32 mouse cellular contexts compared by ENCODE assay signal in the genomic region with DNA sequence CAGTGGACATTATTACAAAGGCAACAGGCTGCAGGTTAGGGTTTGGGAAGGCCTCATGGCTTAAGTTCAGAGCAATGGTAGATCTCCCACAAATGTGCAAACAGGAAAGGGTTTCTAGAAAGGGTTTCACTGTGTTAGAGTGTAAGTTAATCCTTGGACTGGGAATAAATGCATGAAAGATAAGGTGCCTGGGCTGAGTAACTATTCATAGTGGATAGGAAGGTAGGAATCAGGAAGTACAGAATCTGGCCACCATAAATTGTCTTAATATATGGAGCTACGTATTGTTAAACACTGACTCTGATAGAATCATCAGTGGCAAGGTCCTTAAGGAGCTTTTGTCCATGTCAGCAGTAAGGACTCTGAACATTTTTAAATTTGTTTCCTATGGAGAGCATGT.
"Had no signal": no experiment of that assay in that cellular context is flagged by ENCODE, and none has a peak within 500 bp of the region (broad histone marks: within the 10 kb centered on the region; RNA-seq: fewer than 3 reads in every experiment).

No protein-coding gene starts in this region.

- H3K4me1 ChIP-seq: limb, embryonic 12.5 days; limb, embryonic 13.5 days; limb, embryonic 15.5 days; liver, embryonic 12.5 days; liver, embryonic 15.5 days; lung, embryonic 15.5 days had no signal

- H3K4me3 ChIP-seq: limb, embryonic 10.5 days; limb, embryonic 12.5 days; limb, embryonic 13.5 days; limb, embryonic 15.5 days; liver, embryonic 12.5 days; liver, embryonic 13.5 days; liver, embryonic 15.5 days; lung, embryonic 15.5 days; megakaryocyte, embryonic 14.5 days; midbrain, embryonic 10.5 days; midbrain, embryonic 12.5 days; midbrain, embryonic 13.5 days; midbrain, embryonic 15.5 days; myocyte; neural tube, embryonic 12.5 days; neural tube, embryonic 13.5 days had no signal

- DNase-seq: left cerebral cortex, postnatal 4 days; liver; liver, embryonic 13.5 days; liver, postnatal 0 days; lung, adult 18-20 months; lung, adult 2 months; lung, embryonic 14.5 days; lung, postnatal 10 days; lung, postnatal 14 days; lung, postnatal 36 days; lung, postnatal 4 days; midbrain, embryonic 14.5 days had no signal

- H3K9me3 ChIP-seq: limb, embryonic 10.5 days; limb, embryonic 12.5 days; limb, embryonic 13.5 days; limb, embryonic 15.5 days; liver, embryonic 12.5 days; liver, embryonic 13.5 days; liver, embryonic 15.5 days; lung, embryonic 15.5 days; midbrain, embryonic 10.5 days; midbrain, embryonic 12.5 days; midbrain, embryonic 13.5 days; midbrain, embryonic 15.5 days; neural tube, embryonic 12.5 days; neural tube, embryonic 13.5 days had no signal

- ATAC-seq: liver, embryonic 12.5 days; liver, postnatal 0 days; lung, postnatal 0 days; midbrain, embryonic 13.5 days; midbrain, embryonic 15.5 days; midbrain, embryonic 16.5 days had no signal

- H3K4me2 ChIP-seq: limb, embryonic 12.5 days; limb, embryonic 13.5 days; limb, embryonic 15.5 days; liver, embryonic 12.5 days; liver, embryonic 13.5 days; liver, embryonic 15.5 days; lung, embryonic 14.5 days; lung, embryonic 15.5 days; midbrain, embryonic 11.5 days; midbrain, embryonic 12.5 days; midbrain, embryonic 13.5 days; midbrain, embryonic 15.5 days; neural tube, embryonic 12.5 days; neural tube, embryonic 13.5 days had no signal

- H3K36me3 ChIP-seq: limb, embryonic 10.5 days; limb, embryonic 12.5 days; limb, embryonic 13.5 days; limb, embryonic 15.5 days; liver, embryonic 12.5 days; liver, embryonic 13.5 days; liver, embryonic 15.5 days; lung, embryonic 15.5 days; midbrain, embryonic 10.5 days; midbrain, embryonic 12.5 days; midbrain, embryonic 13.5 days; midbrain, embryonic 15.5 days; neural tube, embryonic 12.5 days; neural tube, embryonic 13.5 days had no signal

- H3K27ac ChIP-seq: limb, embryonic 10.5 days; limb, embryonic 12.5 days; limb, embryonic 13.5 days; limb, embryonic 15.5 days; liver, embryonic 12.5 days; liver, embryonic 13.5 days; liver, embryonic 14.5 days; liver, embryonic 15.5 days; lung, embryonic 15.5 days; macrophage; midbrain, embryonic 10.5 days; midbrain, embryonic 12.5 days; midbrain, embryonic 13.5 days; midbrain, embryonic 15.5 days; neural tube, embryonic 12.5 days; neural tube, embryonic 13.5 days had no signal

- H3K9ac ChIP-seq: limb, embryonic 12.5 days; limb, embryonic 13.5 days; limb, embryonic 15.5 days; liver, embryonic 12.5 days; liver, embryonic 13.5 days; liver, embryonic 14.5 days; liver, embryonic 15.5 days; liver, postnatal 0 days; lung, embryonic 14.5 days; lung, embryonic 15.5 days; midbrain, embryonic 12.5 days; midbrain, embryonic 13.5 days; midbrain, embryonic 15.5 days; neural tube, embryonic 12.5 days; neural tube, embryonic 13.5 days had no signal

- H3K27me3 ChIP-seq: limb, embryonic 12.5 days; limb, embryonic 13.5 days; limb, embryonic 15.5 days; liver, embryonic 12.5 days; liver, embryonic 13.5 days; liver, embryonic 15.5 days; lung, embryonic 15.5 days; megakaryocyte, embryonic 14.5 days; midbrain, embryonic 15.5 days; neural tube, embryonic 12.5 days; neural tube, embryonic 13.5 days had no signal
